Mouse (Mus musculus) hematopoietic stem cell, adult 5-6 weeks (primary cell): ENCODE results near the gene Tacc3. TPM values are rescaled to one million over a fixed set of nuclear protein-coding genes. Genes with fewer than 3 reads are reported as not detected.

Experiments used
- ATAC-seq, 2 experiments: fragments of 125-278 bp in 1 of 2; replicated peaks in 1 of 2; 2 replicates each; pipeline ENCODE4 v1.8.0; 2016 to 2017; ENCODE audit warnings: inconsistent platforms in 2 of 2, mild to moderate bottlenecking in 2 of 2, moderate number of reproducible peaks in 2 of 2, low read depth in 1 of 2, moderate TSS enrichment in 1 of 2; ENCODE audit not compliant: low FRiP score in 2 of 2, poor library complexity in 2 of 2, severe bottlenecking in 2 of 2, insufficient read depth in 1 of 2, low TSS enrichment in 1 of 2
- total RNA-seq: library from RNA; stranded (forward); fragments of 172-1452, 232-1000 nt; gene quantifications from 2 replicates; pipeline ENCODE4 v1.2.3, GENCODE M21; 2017

The Tacc3 gene
- total RNA-seq, 1 experiment from 2014 or later: 103 TPM

DNA sequence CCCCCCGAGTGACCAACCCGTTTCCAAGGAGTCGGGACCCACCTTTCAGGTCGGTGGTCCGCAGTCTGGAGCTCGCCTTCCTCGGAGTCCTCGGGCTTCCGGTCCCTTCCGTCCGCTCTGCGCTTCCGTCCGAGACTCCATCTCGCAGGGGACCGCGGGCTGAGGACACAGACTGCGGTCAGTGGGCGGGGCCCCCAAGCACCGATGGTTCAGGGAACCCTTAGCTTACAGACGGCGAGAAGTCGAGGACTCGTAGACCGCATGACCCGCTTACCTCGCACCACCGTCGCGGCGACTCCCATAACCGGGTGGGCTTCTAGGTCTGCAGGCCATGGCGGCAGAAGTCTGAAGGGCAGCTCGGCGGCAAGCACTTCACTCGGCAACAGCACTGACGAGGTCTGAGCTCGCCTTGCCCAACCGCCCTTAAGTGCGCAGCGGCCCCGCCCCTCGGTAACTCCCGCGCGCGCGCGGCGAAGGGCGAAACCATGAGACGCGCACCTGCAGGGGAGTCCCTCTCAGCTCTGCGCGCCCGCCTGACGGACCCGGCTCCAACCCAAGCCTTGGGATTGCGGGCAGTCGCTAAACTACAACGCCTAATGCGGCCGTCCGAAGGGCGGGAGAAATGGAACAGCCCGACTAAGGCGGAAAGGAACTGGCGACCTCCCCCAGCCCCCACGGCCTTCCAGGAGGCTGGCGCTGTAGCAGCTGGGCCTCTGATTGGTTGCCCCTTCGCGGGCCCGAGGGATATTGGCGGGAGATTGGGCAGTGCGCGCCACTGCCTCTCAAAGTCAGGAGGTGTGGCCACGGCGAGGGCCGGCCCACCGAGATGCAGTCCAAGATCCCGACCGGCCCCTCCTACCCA, 5.8 kb upstream of the Tacc3 start, which contains the start of gene Slbp:
Gene Slbp (minus strand): TSS at position 654 of the 862 bp plus-strand sequence.
- ATAC-seq: peak; percentile 88 to 92

DNA sequence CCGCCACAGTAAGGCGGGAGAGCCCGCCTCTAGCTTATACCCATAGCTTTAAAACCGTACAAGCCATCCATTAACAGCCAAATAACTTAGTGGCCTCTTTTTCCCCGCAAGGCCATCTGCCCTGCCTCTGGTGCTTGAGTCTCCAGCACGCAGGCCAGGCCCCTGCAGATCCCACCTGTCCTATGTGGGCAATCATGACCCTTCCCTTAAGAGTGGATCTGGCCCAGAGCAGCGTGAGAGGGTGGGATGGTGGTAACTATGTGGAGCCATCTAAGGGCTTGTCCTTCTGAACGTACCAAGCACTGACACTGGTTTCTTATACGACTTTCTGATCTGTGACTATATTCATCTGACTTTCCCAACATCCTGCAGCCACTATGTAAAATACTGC, 5.2 kb upstream of the Tacc3 start:
- ATAC-seq: no peak

DNA sequence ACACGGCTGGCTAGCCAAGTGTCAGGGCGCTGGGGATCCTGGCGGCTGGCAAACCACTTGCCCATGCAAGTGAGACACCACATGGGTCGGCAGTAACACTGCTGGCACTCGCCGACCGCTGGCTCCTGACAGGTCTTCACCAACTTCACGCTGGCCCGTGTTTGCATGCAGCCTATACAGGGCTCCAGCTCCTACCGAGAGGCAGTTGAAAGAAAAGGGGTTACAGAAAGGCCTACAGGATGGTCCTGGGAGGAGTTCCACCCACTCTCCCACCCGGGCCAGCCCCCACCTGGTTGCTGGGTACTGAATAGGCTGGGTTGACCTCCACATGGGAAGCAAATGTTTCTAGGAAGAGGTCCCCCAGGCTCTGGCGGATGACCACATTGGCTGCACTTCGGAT, 3.5 kb upstream of the Tacc3 start:
- ATAC-seq: no peak

GRCm38 (mm10) chr5:33655251-33655840, 2.6 kb upstream of the Tacc3 start:
- no peak for ATAC-seq

- no peak for ATAC-seq
Measured at GRCm38 (mm10) chr5:33656739-33657138, 1.2 kb upstream of the Tacc3 start.

- peak; percentile 42 to 52 for ATAC-seq
Measured at GRCm38 (mm10) chr5:33657251-33657786, 609 bp upstream of the Tacc3 start.

DNA sequence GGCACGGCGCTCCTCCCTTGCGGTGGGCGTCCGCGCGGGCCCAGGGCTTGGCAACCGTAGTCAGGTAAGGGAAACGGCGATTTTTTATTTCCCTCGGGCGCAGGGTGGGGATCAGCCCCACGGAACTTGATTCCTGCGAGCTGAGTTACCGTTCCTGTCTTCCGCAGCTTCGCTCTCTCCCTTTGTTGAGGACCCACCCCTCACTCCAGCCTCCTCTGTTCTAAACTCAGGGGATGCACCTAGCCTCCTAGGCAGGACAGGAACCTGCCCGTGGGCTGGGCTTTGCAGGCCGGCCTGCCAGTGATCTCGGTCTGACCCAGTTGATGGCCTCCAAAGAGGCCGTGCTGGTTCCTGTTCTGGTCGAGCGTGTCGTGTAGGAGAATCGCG, 729 bp downstream of the Tacc3 start:
- ATAC-seq: peak in 1 of 2 experiments; percentile 2; a peak in 1 of 4 replicates

DNA sequence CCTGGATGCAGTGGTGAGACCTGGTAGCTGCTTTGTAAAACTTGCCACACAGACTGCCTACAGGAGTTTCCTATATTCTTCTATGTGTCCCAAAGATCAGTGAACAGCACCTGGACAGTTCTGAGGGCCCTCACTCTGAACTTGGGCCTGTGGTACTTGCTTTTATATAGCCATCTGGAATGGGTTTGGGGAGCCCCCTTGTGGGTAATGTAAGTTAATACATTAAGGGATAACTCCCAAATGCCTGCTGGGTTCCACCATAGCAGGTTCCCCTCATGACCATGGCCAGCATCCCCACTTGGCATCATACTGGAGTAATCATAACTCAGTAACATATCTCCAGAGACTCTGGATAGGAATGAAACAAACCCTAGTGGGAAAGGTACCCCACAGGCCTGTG, 10.3 kb downstream of the Tacc3 start:
- 0 out of 4 replicates have a peak, but pooled peaks have one; percentile 12 to 48 for ATAC-seq

DNA sequence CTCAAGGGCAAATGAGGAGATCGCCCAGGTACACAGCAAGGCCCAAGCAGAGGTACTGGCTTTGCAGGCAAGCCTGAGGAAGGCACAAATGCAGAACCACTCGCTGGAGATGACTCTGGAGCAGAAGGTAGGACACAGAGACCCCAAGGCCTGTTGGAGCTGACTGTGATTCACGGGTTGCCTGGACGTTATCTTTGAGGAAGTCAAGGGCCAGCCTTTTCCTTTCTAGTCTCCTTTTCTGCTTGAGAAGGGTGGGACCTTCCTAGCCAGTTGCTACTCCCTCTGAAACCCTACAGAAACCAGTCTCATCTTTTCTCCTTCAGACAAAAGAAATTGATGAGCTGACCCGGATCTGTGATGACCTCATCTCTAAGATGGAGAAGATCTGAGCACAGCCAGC, 13.7 kb downstream of the Tacc3 start:
- peak; percentile 22 to 51; a peak in 2 of 4 replicates for ATAC-seq

- ATAC-seq: no peak
Measured at GRCm38 (mm10) chr5:33674439-33674838, 16.5 kb downstream of the Tacc3 start.

DNA sequence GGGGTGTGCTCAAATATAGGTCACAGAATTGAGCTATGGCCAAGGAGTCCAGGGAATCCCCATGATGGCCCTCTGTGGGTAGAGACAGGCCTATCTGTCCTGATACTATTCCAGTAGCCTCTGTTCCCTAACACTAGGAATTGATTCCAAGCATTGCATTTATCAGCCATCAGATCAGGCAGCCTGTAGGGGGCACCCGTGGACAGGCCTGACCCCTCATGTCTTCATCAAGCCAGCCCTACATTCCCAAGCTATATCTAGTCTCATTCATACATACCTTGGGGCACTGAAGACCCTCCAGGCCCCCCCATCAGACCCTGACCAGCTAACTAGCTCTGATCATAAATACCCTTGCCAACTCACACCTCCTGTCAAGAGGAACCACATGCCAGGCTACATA, 18.0 kb downstream of the Tacc3 start:
- 0 out of 4 replicates have a peak, but pooled peaks of 1 of the 2 experiments have one; percentile 35 for ATAC-seq

- no peak for ATAC-seq
Measured at GRCm38 (mm10) chr5:33678244-33678643, 20.3 kb downstream of the Tacc3 start.

DNA sequence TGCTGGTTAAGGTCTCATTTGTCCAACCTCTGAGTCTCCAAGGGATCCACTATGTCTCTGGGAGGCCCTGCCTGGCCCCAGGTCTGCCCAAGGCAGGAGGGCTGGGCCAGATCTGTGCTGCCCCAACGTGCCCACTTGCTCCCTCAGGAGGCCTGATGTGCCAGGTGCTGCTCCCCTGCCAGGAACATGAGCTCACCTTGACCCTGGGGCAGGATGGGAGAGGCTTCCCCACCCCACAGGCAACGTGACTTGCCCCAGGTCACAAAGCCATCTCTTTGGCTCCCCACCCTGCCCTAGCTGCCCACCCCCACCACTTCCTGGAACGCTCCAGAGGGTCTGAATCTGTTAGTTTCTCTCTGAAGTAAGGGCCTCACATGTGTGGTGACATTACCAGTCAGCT, 23.1 kb downstream of the Tacc3 start:
- no peak for ATAC-seq

DNA sequence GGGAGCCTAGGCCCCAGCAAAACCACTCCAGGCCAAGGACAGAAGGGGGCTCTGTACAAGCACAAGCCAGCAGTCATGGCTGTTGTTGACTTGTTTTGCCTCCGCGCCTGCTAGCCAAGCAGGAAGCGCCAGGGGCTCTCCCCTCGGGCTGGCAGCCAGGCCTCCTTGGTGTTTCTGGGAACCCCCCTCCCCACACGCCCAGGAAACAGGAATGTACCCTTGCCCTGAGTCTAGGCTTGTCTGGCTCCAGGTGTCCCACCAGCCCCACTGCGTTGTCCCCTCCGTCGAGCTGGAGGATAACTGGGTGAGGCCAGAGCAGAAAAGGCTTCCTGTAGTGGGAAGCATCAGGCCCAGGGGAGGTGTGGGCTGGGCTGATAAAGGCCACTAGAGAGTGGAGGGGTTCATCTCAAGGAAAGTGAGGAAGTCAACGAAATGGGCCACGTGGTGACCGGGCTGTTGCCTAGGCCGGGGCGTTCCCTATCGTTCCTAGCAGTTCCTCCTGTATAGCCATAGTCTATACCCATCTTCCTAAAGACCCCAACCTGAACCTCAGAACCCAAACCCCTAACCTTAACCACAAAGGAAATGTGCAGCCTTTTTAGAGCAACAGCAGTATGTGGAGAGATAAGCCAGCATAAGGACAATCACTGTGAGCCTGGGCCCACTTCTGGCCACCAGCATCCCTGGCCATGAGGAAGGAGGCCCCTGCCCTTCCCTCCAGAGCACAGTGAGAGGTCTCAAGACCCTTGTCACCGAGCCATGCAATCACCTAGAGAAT, 23.9 kb downstream of the Tacc3 start:
- peak; percentile 82 to 84 for ATAC-seq

GRCm38 (mm10) chr5:33682963-33683362, 25.0 kb downstream of the Tacc3 start:
- no peak for ATAC-seq

DNA sequence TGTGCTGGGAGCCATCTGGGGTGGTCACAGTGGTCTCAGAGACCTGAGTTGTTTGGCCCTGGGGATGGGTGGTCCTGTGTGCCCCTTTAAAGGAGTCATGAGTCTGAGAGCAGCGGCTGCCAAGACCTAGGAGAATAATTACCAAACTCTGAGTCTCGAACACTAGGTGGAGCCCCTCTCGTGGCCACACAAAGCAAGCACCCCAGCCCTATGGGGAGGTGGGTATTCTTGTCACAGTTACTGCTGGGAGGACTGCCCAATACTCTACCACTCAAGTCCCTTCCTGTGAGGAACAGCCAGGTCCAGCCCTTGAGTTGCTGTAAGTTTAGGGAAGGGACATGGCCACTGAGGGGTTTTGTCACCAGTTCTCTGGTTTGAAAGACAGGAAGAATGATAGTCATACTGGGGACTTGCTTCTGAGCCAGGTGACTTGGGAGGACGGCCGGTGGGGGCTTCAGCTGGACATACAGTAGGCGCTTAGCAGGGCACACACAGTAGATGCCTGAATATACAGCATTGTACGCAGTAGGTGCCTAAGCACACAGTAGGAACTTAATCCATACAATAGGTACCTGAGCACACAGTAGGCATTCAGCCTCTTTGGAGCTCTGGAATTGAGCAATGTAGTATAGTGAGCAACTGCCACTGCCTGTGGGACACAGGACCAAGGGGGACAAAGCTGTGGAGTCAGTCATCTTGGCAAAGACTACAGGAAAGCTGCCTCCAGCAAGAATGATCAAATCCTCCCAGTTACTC, 26.1 kb downstream of the Tacc3 start:
- no peak for ATAC-seq

DNA sequence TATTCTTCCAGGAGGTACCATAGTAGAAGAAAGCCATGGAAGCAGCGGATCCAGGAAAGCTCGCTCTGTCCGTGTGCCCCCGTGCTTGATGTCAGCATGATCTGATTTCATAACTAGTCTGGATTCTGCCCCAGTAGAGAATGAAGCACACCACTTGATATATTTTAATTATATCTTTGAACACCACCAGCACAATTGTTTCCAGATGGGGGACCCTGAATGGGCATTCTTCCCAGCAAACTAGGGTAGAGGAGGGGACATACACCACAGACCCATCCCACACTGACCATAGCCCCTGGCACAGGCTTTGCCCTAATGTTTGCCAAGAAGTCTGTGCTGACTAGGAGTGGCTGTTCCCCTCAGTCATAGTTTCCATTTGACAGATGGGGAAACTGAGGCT, 27.0 kb downstream of the Tacc3 start:
- ATAC-seq: no peak
